Mouse (Mus musculus): ENCODE measurements around the gene Ccdc142.

Ccdc142 gene

GRCm38 (mm10) chr6:83084477-83084876 is 16.9 kb upstream of the Ccdc142 start:
- DNase-seq (ENCODE audit: extremely low spot score): no peak

DNA sequence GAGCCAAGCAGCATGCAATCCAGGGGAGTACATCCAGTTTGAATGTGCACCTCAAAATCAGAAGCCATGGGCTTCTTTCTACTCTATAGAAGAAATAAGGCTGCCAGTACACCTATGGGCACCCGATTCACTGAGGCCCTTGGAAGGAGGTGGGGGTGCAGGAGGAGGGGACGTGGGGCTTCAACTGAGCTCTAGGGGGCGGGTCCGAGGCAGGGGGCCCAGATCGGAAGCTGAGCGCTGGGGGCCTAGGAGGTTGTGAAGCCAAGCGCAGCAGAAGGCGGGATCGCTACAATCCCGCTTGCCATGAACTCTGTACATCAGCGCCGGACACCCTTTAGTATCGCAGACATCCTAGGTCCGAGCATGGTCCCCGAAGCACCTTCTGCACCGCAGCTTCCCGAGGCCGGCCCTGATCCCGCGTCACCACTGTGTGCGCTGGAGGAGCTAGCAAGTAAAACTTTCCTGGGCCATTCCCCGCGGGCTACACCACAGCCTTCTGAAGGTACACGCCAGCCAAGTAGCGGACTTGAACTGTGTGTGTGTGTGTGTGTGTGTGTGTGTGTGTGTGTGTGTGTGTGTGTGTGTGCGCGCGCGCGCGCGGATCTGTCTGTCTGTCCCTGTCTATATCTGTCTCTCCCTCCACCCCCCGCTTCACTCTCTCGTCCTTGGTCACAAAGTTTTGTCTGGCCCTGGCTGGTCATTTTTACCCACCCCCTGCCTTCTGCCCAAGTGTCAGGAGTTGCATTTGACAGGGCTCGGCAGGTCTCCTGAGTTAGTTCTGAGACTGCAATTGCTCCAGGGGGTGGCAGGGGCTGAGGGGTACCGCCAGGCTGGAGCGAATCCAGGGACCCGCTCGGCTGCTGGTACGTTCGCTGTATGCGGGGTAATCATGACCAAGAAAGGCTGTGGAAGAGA is 15.0 kb upstream of the Ccdc142 start, which contains the start of gene Lbx2:
Lbx2 (plus strand) TSS at position 247 of the 915 bp plus-strand sequence.
- DNase-seq (ENCODE audit: extremely low spot score): no peak

DNA sequence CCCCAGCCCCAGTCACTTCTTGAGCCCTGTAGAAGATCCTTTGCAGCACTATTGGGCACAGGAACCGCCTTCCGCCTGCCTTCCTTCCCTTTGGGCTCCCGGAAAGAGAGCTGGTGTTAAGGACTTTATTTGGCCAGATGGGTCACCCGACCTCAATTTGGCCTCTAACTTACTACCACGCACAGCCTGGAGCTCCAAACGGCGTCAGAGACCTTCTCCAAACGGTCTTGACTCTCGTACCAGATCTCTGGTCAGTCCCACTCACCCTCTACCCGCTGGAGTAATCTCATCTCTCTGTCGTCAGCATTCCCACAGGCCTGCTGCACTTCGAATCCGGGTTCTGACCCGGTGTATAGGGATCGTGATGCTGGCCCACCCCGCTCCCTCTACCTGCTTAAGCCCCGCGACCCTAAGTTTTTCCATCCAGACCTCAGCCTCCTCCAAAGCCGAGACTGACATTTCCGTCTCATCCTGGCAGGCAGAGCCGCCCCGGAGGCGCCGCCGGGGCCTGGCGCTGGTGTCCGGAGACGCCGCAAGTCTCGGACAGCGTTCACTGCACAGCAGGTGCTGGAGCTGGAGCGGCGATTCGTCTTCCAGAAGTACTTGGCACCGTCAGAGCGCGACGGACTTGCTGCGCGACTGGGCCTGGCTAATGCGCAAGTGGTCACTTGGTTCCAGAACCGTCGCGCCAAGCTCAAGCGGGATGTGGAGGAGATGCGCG is 14.0 kb upstream of the Ccdc142 start:
- DNase-seq (ENCODE audit: extremely low spot score): peak; percentile 51

GRCm38 (mm10) chr6:83087926-83088260 is 13.5 kb upstream of the Ccdc142 start:
- no peak for DNase-seq (ENCODE audit: extremely low spot score)

GRCm38 (mm10) chr6:83092416-83093127 is 8.8 kb upstream of the Ccdc142 start:
- no peak for DNase-seq (ENCODE audit: extremely low spot score)

DNA sequence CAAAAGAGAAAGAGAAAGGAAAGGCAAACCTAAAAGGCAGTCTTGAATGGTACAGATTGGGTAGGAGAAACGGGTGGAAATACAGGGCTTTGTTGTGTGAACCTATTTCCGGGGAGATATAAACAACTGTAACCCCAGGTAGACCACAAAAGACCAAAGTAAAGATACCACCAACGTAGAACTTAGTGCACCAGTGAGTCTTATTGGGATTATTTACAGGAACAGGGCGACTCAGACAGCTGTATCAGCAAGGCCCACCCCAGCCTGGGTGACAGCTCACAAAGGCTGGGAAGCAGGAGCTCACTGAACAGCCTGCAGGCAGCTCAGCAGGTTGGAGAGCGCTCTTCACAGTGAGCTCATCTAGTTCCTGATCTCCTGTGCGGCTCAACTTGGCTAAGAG is 5.4 kb upstream of the Ccdc142 start:
- DNase-seq (ENCODE audit: extremely low spot score): no peak

DNA sequence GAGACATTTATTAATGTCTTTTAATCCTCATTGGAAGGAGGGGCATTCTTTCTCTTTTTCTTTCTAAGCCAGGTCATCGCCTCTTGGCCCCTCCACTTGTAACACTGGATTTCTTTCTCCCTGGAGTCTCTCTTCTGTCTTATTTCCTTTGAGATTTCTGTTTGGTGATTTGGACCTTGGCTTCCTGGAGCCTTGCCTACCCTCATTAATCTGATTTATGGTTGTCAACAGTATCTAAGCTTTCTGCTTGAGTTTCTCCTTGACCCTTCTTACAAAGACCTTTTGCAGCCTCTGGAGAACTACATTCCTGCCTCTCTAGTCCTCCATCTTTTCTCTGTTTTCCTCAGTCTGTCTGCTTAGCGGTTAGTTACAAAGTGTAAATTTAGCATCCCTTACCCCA is 3.0 kb upstream of the Ccdc142 start:
- DNase-seq (ENCODE audit: extremely low spot score): no peak

- peak; percentile 77 for DNase-seq (ENCODE audit: extremely low spot score)
Measured at GRCm38 (mm10) chr6:83101688-83102556, 521 bp downstream of the Ccdc142 start.

GRCm38 (mm10) chr6:83103130-83103650 is 1.8 kb downstream of the Ccdc142 start:
- no peak for DNase-seq (ENCODE audit: extremely low spot score)

GRCm38 (mm10) chr6:83104158-83104557 is 2.8 kb downstream of the Ccdc142 start:
- no peak for DNase-seq (ENCODE audit: extremely low spot score)

GRCm38 (mm10) chr6:83107566-83108400 is 6.4 kb downstream of the Ccdc142 start:
- DNase-seq (ENCODE audit: extremely low spot score): peak; percentile 78

- peak; percentile 86 for DNase-seq (ENCODE audit: extremely low spot score)
Measured at GRCm38 (mm10) chr6:83108762-83109668, 7.6 kb downstream of the Ccdc142 start, which contains the start of gene Mrpl53. Gene Mrpl53 (plus strand): TSS chr6:83109040.

DNA sequence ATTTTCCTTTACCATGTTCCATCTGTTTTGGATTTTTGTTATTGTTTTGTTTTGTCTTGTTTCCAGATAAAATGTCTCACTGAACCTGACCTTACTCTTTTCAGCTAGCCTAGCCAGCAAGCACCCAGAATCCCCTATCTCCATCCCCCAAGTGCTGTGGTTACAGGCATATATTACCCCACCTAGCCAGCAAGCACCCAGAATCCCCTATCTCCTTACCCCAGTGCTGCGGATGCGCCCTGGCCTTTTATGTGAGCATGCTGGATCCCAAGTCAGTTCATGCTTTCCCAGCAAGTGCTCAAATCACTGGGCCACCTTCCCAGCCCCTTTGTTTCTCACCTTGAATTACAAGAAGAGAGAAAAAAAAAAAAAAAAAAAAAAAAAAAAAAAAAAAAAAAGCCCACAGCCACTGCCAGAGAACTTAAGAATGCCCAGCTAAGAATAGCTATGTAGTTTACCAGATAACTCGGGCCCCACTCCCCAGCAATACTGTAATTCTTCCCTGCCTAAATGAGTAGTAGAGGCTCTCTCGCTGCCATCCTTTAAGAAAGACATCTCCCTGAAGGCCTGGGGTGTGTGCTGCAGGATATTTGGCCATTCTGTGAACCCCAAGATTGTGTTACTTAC is 10.2 kb downstream of the Ccdc142 start:
- DNase-seq (ENCODE audit: extremely low spot score): no peak

GRCm38 (mm10) chr6:83115011-83115671 is 13.7 kb downstream of the Ccdc142 start, which contains the start of gene Mogs:
Gene Mogs (plus strand): TSS chr6:83115496.
- DNase-seq (ENCODE audit: extremely low spot score): peak; percentile 93

GRCm38 (mm10) chr6:83115682-83116372 is 14.4 kb downstream of the Ccdc142 start:
- DNase-seq (ENCODE audit: extremely low spot score): no peak

DNA sequence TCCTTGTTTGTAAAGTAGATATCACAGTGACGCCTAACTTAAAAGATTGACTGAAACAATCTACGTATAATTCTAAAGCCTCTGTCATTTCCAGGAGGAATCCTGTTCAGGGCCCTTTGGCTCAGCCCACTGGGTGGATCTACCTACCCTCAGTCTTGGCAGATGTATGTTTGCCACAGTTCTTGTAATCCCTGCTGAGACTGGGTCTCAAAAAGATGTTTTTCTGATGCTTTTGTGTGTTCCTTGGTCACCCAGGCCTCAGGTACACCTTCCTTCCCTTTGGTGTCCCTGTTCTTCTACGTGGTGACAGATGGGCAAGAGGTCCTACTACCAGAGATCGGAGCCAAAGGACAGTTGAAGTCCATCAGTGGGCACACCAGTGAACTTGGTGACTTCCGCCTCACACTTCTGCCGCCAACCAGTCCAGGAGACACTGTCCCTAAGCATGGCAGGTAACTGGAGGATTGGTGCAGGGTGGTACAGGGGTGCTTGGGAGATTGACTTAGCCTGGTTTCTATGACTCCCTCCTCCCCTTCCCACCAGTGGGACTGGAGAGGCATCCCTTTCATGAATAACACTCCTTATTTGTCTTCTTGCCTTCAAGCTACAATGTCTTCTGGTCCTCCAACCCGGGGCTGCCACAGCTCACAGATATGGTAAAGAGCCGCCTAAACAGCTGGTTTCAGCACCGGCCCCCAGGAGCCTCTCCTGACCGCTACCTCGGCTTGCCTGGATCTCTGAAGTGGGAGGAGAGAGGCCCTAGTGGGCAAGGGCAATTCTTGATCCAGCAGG is 15.2 kb downstream of the Ccdc142 start:
- no peak for DNase-seq (ENCODE audit: extremely low spot score)

- no peak for DNase-seq (ENCODE audit: extremely low spot score)
Measured at GRCm38 (mm10) chr6:83117165-83117438, 15.7 kb downstream of the Ccdc142 start.
